Mouse (Mus musculus) liver, embryonic 13.5 days (tissue): Measurements from ENCODE around the gene Hoxd11. TPM values are rescaled to one million over a fixed set of nuclear protein-coding genes. Genes with fewer than 3 reads are reported as not detected.

Experiments
- ATAC-seq: fragments of 200-750 bp; cut with Nextera tagmentation; 2 replicates; pipeline ENCODE4 v1.8.0; 2017; ENCODE audit warnings: low read depth, mild to moderate bottlenecking, moderate number of reproducible peaks, moderate library complexity
- DNase-seq: peaks from one replicate; pipeline ENCODE4 v3.0.0; 2022
- H3K27ac ChIP-seq: fragments of 300-500 bp; sonication (generic); 2 replicates; pipeline ENCODE4 v1.5.1; 2015; ENCODE audit warnings: moderate library complexity, mild to moderate bottlenecking, inconsistent platforms
- H3K27me3 ChIP-seq: fragments of 300-500 bp; sonication (generic); 2 replicates; pipeline ENCODE4 v1.6.1; 2015; ENCODE audit warnings: mild to moderate bottlenecking, inconsistent platforms
- H3K36me3 ChIP-seq: fragments of 300-500 bp; sonication (generic); 2 replicates; pipeline ENCODE4 v1.6.1; 2015; ENCODE audit warnings: mild to moderate bottlenecking, inconsistent platforms
- H3K4me1 ChIP-seq: fragments of 300-500 bp; sonication (generic); replicated peaks from 2 replicates; pipeline ENCODE4 v1.6.1; 2015; ENCODE audit warnings: inconsistent platforms
- H3K4me2 ChIP-seq: fragments of 300-500 bp; sonication (generic); 2 replicates; pipeline ENCODE4 v1.6.1; 2015; ENCODE audit warnings: inconsistent platforms, mild to moderate bottlenecking, moderate library complexity
- H3K4me3 ChIP-seq: fragments of 300-500 bp; sonication (generic); replicated peaks from 2 replicates; pipeline ENCODE4 v1.5.1; 2015; ENCODE audit warnings: mild to moderate bottlenecking, inconsistent platforms
- H3K9ac ChIP-seq: fragments of 300-500 bp; sonication (generic); 2 replicates; pipeline ENCODE4 v1.6.1; 2015; ENCODE audit warnings: mild to moderate bottlenecking, inconsistent platforms
- H3K9me3 ChIP-seq: fragments of 300-500 bp; sonication (generic); replicated peaks from 2 replicates; pipeline ENCODE4 v1.6.1; 2016; ENCODE audit warnings: inconsistent platforms
- WGBS: fragments of 180-500 bp; shearing (Covaris S2); methylation state at CpG from one replicate; pipeline ENCODE4 v1.1.7; 2015; ENCODE audit not compliant: insufficient replicate concordance; 5-methylcytosine and 5-hydroxymethylcytosine counted together
- microRNA counts: library from miRNA; unstranded; fragments of <30 nt; microRNA quantifications from one replicate; lab custom pipeline; 2016
- microRNA-seq: library from miRNA; unstranded; fragments of <30 nt; microRNA quantifications from one replicate; pipeline ENCODE4, GENCODE M21; 2016
- polyA plus RNA-seq: library from polyadenylated mRNA; unstranded; fragments of >200 nt; fragmentation: Nextera tagmentation; extraction: Ambion mirVana; gene quantifications from 2 replicates; pipeline ENCODE4 v1.2.1, GENCODE M21; 2015

Hoxd11 gene
- polyA plus RNA-seq, 1 experiment from 2014 or later: not detected

- Histone ChIP-seq H3K9me3 (no peaks in the 10 kb centered on the region), H3K4me2 (no peak overlapping the region), H3K9ac (no peak overlapping the region), H3K36me3 (no peaks in the 10 kb centered on the region), H3K4me1 (no peaks in the 10 kb centered on the region), H3K27ac (no peak overlapping the region), H3K27me3 (peaks cover 98% of the 10 kb centered on the region), H3K4me3 (no peak overlapping the region)
- DNase-seq (no peak), ATAC-seq (no peak)
- WGBS: 13% methylated on average over 9 of the region's 9 CpGs
These were observed 52.6 kb downstream of the Hoxd11 start for GRCm38 (mm10) chr2:74731799-74732512.

DNA sequence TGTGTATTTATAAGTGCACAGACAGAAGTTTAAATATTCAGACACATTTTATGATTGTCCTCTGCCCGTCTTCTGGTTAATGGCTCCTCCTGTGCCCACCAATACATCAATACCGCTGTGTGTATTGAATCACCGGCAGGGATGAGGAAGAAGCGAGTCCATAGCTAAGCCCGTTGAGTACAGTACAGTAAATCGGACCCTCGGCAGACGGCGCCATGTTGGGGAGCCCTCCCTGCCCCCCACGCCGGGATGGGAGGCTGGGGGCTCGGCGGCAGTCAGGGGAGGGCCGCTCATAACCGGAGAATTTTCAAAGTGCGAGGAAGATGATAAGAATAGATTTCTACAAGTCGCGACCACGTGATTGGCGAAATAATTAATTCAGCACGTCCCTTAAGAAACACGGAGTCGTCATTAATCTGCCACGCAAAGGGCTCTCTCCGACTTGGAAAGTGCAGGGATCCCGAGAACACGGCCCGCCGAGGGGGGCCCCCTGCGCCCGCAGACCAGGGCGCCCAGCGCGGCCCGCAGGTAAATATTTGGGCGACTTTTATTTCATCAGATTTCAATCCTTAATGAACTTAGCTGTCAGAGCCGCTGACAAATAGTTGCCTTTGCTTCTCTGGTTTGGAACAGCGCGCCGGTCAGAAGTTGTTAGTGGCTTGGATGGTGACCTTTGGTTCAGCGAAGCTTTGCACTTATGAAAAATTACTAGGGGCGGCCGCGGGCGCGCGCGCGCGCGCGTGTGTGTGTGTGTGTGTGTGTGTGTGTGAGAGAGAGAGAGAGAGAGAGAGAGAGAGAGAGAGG is 53.4 kb downstream of the Hoxd11 start:
- Histone ChIP-seq H3K4me1 (no peaks in the 10 kb centered on the region), H3K36me3 (no peaks in the 10 kb centered on the region), H3K4me3 (no peak overlapping the region), H3K4me2 (no peak overlapping the region), H3K9ac (no peak overlapping the region), H3K9me3 (no peaks in the 10 kb centered on the region), H3K27me3 (peaks cover 98% of the 10 kb centered on the region), H3K27ac (no peak overlapping the region)
- no peak for ATAC-seq
- 2% methylated on average over 52 of the region's 52 CpGs for WGBS
- no peak for DNase-seq

GRCm38 (mm10) chr2:74733317-74733661 is 53.9 kb downstream of the Hoxd11 start:
- H3K27ac ChIP-seq: no peak overlapping the region
- peaks cover 98% of the 10 kb centered on the region for H3K27me3 ChIP-seq
- ATAC-seq: no peak

GRCm38 (mm10) chr2:74733765-74734164 is 54.4 kb downstream of the Hoxd11 start:
- WGBS: 5% methylated on average over 6 of the region's 6 CpGs
- DNase-seq: no peak
- no peak overlapping the region for H3K27ac ChIP-seq

More at GRCm38 (mm10) chr2:74733317-74733661, 53.9 kb downstream of the Hoxd11 start:
- no peak for DNase-seq
- Histone ChIP-seq H3K4me2 (no peak overlapping the region), H3K9ac (no peak overlapping the region), H3K4me1 (no peaks in the 10 kb centered on the region), H3K9me3 (no peaks in the 10 kb centered on the region), H3K36me3 (no peaks in the 10 kb centered on the region), H3K4me3 (no peak overlapping the region)
- WGBS: 1% methylated on average over 16 of the region's 16 CpGs

DNA sequence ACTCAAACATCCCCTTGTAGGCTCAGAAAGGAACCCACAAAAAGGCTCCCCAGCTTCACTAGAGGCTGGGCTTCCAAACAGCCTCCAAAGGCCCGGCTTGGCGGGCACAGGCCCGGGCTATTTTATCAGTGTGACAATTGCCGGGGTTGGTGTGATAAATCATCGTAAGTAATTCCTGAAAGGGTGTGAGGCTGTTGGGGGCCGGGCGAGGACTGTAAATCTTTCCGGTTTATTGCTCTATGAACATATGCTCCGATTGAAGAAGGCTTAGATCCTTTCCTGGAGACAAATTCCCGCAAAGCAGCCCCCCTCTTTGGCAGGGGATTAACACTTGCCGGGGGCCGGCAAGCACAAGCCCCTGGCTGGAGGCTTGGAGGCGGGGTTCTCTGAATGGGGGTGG is 55.1 kb downstream of the Hoxd11 start:
- no peak for ATAC-seq
- no peak overlapping the region for H3K4me2 ChIP-seq
- no peak overlapping the region for H3K27ac ChIP-seq
- H3K4me3 ChIP-seq: no peak overlapping the region
- no peaks in the 10 kb centered on the region for H3K36me3 ChIP-seq
- no peak for DNase-seq
- no peaks in the 10 kb centered on the region for H3K9me3 ChIP-seq
- H3K4me1 ChIP-seq: no peaks in the 10 kb centered on the region
- H3K9ac ChIP-seq: no peak overlapping the region
- peaks cover 98% of the 10 kb centered on the region for H3K27me3 ChIP-seq
- WGBS: 6% methylated on average over 13 of the region's 13 CpGs

More at GRCm38 (mm10) chr2:74733765-74734164, 54.4 kb downstream of the Hoxd11 start:
- no peaks in the 10 kb centered on the region for H3K9me3 ChIP-seq
- no peaks in the 10 kb centered on the region for H3K36me3 ChIP-seq
- H3K4me1 ChIP-seq: no peaks in the 10 kb centered on the region
- H3K4me2 ChIP-seq: no peak overlapping the region
- ATAC-seq: no peak
- H3K4me3 ChIP-seq: no peak overlapping the region
- H3K27me3 ChIP-seq: peaks cover 98% of the 10 kb centered on the region
- no peak overlapping the region for H3K9ac ChIP-seq

GRCm38 (mm10) chr2:74734996-74735811 is 55.8 kb downstream of the Hoxd11 start:
- WGBS: 7% methylated on average over 27 of the region's 27 CpGs
- Histone ChIP-seq H3K9me3 (no peaks in the 10 kb centered on the region), H3K4me1 (no peaks in the 10 kb centered on the region), H3K27ac (no peak overlapping the region), H3K9ac (no peak overlapping the region), H3K4me2 (no peak overlapping the region), H3K4me3 (no peak overlapping the region), H3K27me3 (peaks cover 100% of the 10 kb centered on the region), H3K36me3 (no peaks in the 10 kb centered on the region)
- DNase-seq (no peak), ATAC-seq (no peak)

GRCm38 (mm10) chr2:74735851-74736687 is 56.7 kb downstream of the Hoxd11 start:
- H3K4me3 ChIP-seq: no peak overlapping the region
- H3K9me3 ChIP-seq: no peaks in the 10 kb centered on the region
- no peak overlapping the region for H3K27ac ChIP-seq
- ATAC-seq (no peak), DNase-seq (no peak)
- 2% methylated on average over 42 of the region's 42 CpGs for WGBS
- no peak overlapping the region for H3K9ac ChIP-seq
- no peak overlapping the region for H3K4me2 ChIP-seq
- H3K4me1 ChIP-seq: no peaks in the 10 kb centered on the region
- no peaks in the 10 kb centered on the region for H3K36me3 ChIP-seq
- H3K27me3 ChIP-seq: peaks cover 100% of the 10 kb centered on the region

MicroRNAs encoded within 50 kb of the gene (microRNA counts, 519-probe panel; counts per million panel counts)
- microRNA mmu-miR-10b (lab: Ali Mortazavi, UCI): 114 counts per million

Small RNA genes within 50 kb of the gene (microRNA-seq; reads per million reads assigned to microRNA genes)
- gene Gm44463: not detected
- 1,741 reads per million, percentile 81 among the genes with 10 or more reads in this experiment for gene Mir10b

Other genes with a start within 250 kb of the Hoxd11 start
- 21.5 and 28.8 TPM in 2 replicates for gene Lnpk, start 100.1 kb upstream of the Hoxd11 start, polyA plus RNA-seq
- not detected in 2 replicates for gene Evx2, start 20.0 kb upstream of the Hoxd11 start, polyA plus RNA-seq
- not detected in 2 replicates for gene Hoxd13, start 11.2 kb upstream of the Hoxd11 start, polyA plus RNA-seq
- not detected in 2 replicates for gene Hoxd12, start 4.5 kb upstream of the Hoxd11 start, polyA plus RNA-seq
- not detected in 2 replicates for gene Hoxd10, start 12.4 kb downstream of the Hoxd11 start, polyA plus RNA-seq
- not detected in 2 replicates for gene Hoxd9, start 18.2 kb downstream of the Hoxd11 start, polyA plus RNA-seq
- gene Hoxd8, start 25.1 kb downstream of the Hoxd11 start, polyA plus RNA-seq: 0.08 and 0.10 TPM in 2 replicates
- 0.10 and 0.16 TPM in 2 replicates for gene Hoxd3, start 32.4 kb downstream of the Hoxd11 start, polyA plus RNA-seq
- gene Hoxd4, start 32.4 kb downstream of the Hoxd11 start, polyA plus RNA-seq: not detected in 2 replicates
- not detected in 2 replicates for gene Gm28230, start 47.2 kb downstream of the Hoxd11 start, polyA plus RNA-seq
- gene Hoxd1, start 83.4 kb downstream of the Hoxd11 start, polyA plus RNA-seq: not detected in 2 replicates
- gene Mtx2, start 146.2 kb downstream of the Hoxd11 start, polyA plus RNA-seq: 74.4 and 78.7 TPM in 2 replicates